Mouse (Mus musculus) B cell, adult 62 days (primary cell): Measurements from ENCODE around the gene Ncaph. TPM values are rescaled to one million over a fixed set of nuclear protein-coding genes. Genes with fewer than 3 reads are reported as not detected.

Source experiments
- total RNA-seq: library from RNA; stranded (reverse); gene quantifications from 4 replicates; pipeline ENCODE4 v1.2.4, GENCODE M21; 2023

The Ncaph gene
- total RNA-seq = 7.4 to 11.7 TPM (median 10.0 TPM) in 4 replicates

DNA sequence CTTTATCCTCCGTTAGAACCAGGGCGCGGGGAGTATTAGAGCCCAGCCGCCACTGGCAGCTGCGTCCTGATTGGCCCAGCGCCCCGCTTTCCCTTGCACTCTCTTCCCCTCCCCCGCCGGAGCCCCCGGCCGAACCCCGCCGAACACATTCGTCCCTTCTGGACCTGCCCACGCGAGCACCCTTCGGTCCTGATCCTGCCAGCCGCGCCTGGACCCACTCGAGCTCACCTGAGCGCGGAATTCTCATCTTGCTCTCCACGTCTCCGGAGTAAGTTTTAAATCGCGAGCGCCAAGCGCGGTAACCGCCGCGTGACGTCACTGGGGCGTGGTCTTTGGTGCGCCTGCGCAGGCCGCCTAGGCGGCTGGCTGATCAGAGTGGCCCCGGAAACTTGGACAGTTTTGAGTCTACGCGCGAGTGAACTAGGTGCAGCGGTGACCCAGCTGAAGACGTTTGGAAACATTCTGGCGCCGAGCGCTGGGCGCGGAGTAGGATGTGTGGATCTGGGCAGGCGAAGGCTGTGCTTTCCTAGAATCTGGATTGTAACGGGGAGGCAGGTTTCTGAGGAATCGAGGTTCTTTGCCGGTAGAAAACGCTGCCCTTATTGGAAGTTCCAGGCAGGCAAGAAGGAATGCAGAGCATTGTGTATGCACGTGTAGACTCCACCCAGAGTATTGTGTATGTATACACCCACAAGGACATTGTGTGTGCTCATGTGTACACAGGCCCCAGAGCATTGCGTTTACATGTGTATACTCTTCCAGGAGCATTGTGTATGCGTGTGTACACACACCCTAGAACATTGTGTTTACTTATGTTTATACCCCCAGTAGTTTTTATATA lies at the start of gene Ncaph:
TSS of gene Ncaph (minus strand) at position 334 of the 841 bp plus-strand sequence.

DNA sequence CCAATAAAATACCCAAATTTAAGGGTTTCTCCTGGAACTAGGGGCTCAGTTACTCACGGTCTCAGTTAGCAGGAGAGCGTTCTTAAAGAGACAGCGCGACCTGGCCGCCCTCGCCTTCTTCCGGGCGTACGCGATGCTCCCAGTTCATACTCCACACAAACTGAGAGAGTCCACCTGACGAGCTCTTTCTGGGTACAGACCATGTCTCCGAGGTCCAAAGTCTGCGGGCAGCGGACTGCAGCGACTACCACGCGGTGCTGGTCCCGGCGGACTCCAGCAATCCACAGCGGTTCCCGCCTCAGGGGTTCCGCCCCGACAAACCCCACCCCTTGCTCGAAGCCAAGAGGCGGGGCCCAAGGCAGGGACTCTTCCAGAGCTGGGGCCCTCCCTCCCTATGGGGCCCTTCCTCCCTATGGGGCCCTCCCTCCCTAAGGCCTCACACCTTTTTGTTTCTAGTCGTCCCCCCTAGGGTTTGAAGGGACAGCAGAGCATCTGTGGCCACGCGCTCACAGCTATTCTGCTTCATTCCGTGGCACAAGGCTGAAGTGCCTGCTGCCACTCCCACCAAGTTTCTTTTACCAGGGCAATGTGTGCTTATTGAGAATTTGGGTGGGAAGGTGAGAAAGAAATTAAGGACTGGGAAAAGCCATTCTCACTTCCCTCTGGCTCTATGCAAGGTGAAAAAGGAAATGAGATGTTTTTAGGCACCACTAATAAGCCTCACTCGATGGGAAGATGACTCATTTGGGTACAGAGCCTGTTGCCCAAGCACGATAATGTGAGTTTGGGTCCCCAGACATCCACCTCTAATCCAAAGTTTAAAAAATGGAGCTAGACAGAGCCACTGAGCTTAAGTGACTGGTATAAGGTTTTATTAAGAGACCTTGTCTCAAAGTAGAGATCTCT lies 9.7 kb upstream of the Ncaph start, which contains the start of gene Itpripl1:
TSS of gene Itpripl1 (minus strand) at position 285 of the 906 bp plus-strand sequence.

DNA sequence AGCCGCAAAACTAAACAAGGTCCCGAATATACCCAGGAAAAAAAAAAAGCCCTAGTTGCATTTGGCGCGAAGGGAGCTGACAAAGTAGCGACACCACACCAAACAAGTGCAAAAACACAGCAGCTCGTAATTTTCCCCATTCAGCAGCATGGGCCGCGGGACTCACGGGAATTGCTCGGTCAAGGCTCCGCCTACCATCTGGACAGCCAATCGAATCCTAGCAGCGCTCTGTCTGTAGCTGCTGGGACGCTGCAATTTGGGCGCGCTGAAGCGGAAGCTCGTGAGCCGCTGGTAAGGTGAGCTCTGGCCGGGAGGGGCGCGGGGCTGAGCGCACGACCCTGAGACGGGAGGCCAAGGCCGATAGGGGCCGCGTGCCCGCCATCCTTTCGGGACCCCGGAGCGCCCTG lies 63.3 kb downstream of the Ncaph start, which contains the start of gene Blvra:
TSS of gene Blvra (plus strand) at position 231 of the 407 bp plus-strand sequence.

Other genes with a start within 250 kb of the Ncaph start
- 48.7 to 55.9 TPM (median 51.2 TPM) in 4 replicates for gene Sppl2a, start 200.7 kb downstream of the Ncaph start, total RNA-seq
- 23.6 to 30.9 TPM (median 26.6 TPM) in 4 replicates for gene Ap4e1, start 125.2 kb downstream of the Ncaph start, total RNA-seq
- 10.8 to 14.6 TPM (median 13.0 TPM) in 4 replicates for gene Blvra, start 63.3 kb downstream of the Ncaph start, total RNA-seq
- gene Itpripl1, start 9.5 kb upstream of the Ncaph start, total RNA-seq = 15.1 to 16.3 TPM (median 15.6 TPM) in 4 replicates
- 1.9 to 3.0 TPM (median 2.5 TPM) in 4 replicates for gene 1810024B03Rik, start 74.3 kb upstream of the Ncaph start, total RNA-seq
- gene Snrnp200, start 74.4 kb upstream of the Ncaph start, total RNA-seq = 170 to 177 TPM (median 172 TPM) in 4 replicates
- gene Ciao1, start 113.9 kb upstream of the Ncaph start, total RNA-seq = 33.5 to 43.6 TPM (median 40.7 TPM) in 4 replicates
- 40.4 to 47.7 TPM (median 43.5 TPM) in 4 replicates for gene Tmem127, start 114.0 kb upstream of the Ncaph start, total RNA-seq
- gene Stard7, start 136.3 kb upstream of the Ncaph start, total RNA-seq = 80.8 to 89.9 TPM (median 85.5 TPM) in 4 replicates
- gene Dusp2, start 202.2 kb upstream of the Ncaph start, total RNA-seq = 510 to 733 TPM (median 603 TPM) in 4 replicates
- 0.70 to 1.0 TPM (median 0.82 TPM) in 4 replicates for gene Astl, start 204.7 kb upstream of the Ncaph start, total RNA-seq
- gene Adra2b, start 229.3 kb upstream of the Ncaph start, total RNA-seq = 0.15 TPM in 2 of 4 replicates, not detected in the others